Mouse (Mus musculus): ENCODE data around the gene Dusp28. TPM values are rescaled to one million over a fixed set of nuclear protein-coding genes. Genes with fewer than 3 reads are reported as not detected.

The Dusp28 gene
- polyA plus RNA-seq, 1 experiment from 2014 or later = 15.1 TPM

DNA sequence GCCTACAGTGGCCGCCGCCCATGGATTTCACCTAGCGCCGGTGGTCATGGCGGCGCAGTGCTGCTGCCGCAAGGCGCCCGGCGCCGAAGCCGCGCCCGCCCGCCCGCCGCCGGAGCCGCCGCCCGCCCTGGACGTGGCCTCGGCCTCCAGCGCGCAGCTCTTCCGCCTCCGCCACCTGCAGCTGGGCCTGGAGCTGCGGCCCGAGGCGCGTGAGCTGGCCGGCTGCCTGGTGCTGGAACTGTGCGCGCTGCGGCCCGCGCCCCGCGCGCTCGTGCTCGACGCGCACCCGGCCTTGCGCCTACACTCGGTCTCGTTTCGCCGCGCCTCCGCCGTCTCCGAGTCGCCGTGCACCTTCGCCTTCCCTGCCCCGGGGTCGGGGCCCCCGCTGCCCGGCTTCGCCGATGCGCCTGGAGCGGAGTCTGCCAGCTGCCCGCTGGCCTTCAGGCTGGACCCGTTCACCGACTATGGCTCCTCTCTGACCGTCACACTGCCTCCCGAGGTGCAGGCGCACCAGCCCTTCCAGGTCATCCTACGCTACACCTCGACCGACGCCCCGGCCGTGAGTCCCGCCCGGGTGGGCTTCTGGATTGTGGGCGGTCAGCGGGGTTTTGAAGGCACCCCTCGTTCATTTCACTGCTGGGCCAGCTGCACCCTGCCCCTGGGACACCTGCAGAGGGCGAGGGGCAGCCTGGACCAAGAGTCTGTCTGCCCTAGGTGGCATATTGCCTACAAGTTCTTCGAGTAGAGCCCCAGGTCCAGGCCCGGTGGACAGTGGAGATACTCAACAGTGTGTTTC, 4.3 kb downstream of the Dusp28 start:
- peak; percentile 61 for ATAC-seq (ENCODE audit: low FRiP score)
- Histone ChIP-seq H3K9ac (peak overlapping the region; percentile 95), H3K36me3 (replicated peaks) (peaks cover 24% of the 10 kb centered on the region), H3K4me3 (replicated peaks) (peak overlapping the region; percentile 87), H3K9me3 (no peaks in the 10 kb centered on the region), H3K4me1 (peaks cover 47% of the 10 kb centered on the region), H3K27me3 (peaks cover 10% of the 10 kb centered on the region), H3K4me2 (peak overlapping the region; percentile 96), H3K27ac (peak overlapping the region; percentile 91)
- WGBS = under 1% methylated on average over 57 of the region's 85 CpGs

- Histone ChIP-seq H3K36me3 (replicated peaks) (peaks cover 30% of the 10 kb centered on the region), H3K27me3 (peaks cover 10% of the 10 kb centered on the region), H3K4me2 (peak overlapping the region; percentile 96), H3K27ac (peak overlapping the region; percentile 91), H3K4me1 (peaks cover 43% of the 10 kb centered on the region), H3K4me3 (replicated peaks) (peak overlapping the region; percentile 87), H3K9ac (peak overlapping the region; percentile 95), H3K9me3 (no peaks in the 10 kb centered on the region)
- 40% methylated on average over 8 of the region's 8 CpGs for WGBS
- no peak for ATAC-seq (ENCODE audit: low FRiP score)
These were observed 4.9 kb downstream of the Dusp28 start for GRCm38 (mm10) chr1:92911721-92912138.

DNA sequence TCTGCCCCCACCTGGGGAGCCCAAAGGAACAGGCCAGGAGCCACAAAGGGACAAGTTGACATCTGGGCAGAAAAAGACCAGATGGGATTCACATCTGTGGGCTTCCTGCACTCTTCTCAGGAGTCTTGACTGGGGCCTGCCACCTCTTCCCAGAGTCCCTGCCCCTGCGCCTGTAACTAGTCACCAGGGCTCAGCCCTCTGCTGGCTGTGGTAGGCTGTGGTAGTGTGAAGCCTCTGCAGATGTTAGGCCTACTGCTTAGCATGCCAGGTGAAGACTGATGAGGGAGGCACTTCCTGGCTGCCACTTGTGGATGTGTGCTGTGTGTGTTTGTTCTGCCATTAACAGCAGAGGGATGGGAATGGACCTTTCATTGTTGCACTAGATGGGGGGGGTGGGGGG, 5.5 kb downstream of the Dusp28 start:
- H3K27ac ChIP-seq = no peak overlapping the region
- ATAC-seq (ENCODE audit: low FRiP score) = no peak
- peak overlapping the region; percentile 95 for H3K9ac ChIP-seq

GRCm38 (mm10) chr1:92914239-92914638, 7.5 kb downstream of the Dusp28 start:
- Histone ChIP-seq H3K4me1 (peaks cover 33% of the 10 kb centered on the region), H3K4me2 (no peak overlapping the region), H3K27ac (no peak overlapping the region), H3K27me3 (peaks cover 3% of the 10 kb centered on the region; the same call in 1 of the 2 replicates), H3K9me3 (no peaks in the 10 kb centered on the region), H3K9ac (no peak overlapping the region), H3K4me3 (replicated peaks) (no peak overlapping the region), H3K36me3 (replicated peaks) (peaks cover 56% of the 10 kb centered on the region)
- 86% methylated on average over 4 of the region's 4 CpGs for WGBS
- no peak for ATAC-seq (ENCODE audit: low FRiP score)

More for the DNA sequence above, 5.5 kb downstream of the Dusp28 start:
- H3K27me3 ChIP-seq = peaks cover 10% of the 10 kb centered on the region
- H3K4me1 ChIP-seq = peaks cover 40% of the 10 kb centered on the region
- no peaks in the 10 kb centered on the region for H3K9me3 ChIP-seq
- peak overlapping the region; percentile 96 for H3K4me2 ChIP-seq
- H3K4me3 ChIP-seq (replicated peaks) = peak overlapping the region; percentile 87
- H3K36me3 ChIP-seq (replicated peaks) = peaks cover 36% of the 10 kb centered on the region
- WGBS = 64% methylated on average over 1 of the region's 1 CpGs

GRCm38 (mm10) chr1:92914993-92915392, 8.2 kb downstream of the Dusp28 start:
- Histone ChIP-seq H3K36me3 (replicated peaks) (peaks cover 63% of the 10 kb centered on the region), H3K27me3 (no peaks in the 10 kb centered on the region), H3K9me3 (no peaks in the 10 kb centered on the region), H3K27ac (no peak overlapping the region), H3K9ac (no peak overlapping the region), H3K4me2 (no peak overlapping the region), H3K4me1 (peaks cover 27% of the 10 kb centered on the region), H3K4me3 (replicated peaks) (no peak overlapping the region)
- WGBS = 93% methylated on average over 11 of the region's 11 CpGs
- no peak for ATAC-seq (ENCODE audit: low FRiP score)

- H3K36me3 ChIP-seq (replicated peaks) = peaks cover 72% of the 10 kb centered on the region
These were observed 9.9 kb downstream of the Dusp28 start for GRCm38 (mm10) chr1:92916725-92917124.

GRCm38 (mm10) chr1:92919151-92919550, 12.4 kb downstream of the Dusp28 start:
- no peaks in the 10 kb centered on the region for H3K9me3 ChIP-seq
- no peak overlapping the region for H3K4me2 ChIP-seq
- ATAC-seq (ENCODE audit: low FRiP score) = no peak
- WGBS = 97% methylated on average over 11 of the region's 11 CpGs
- H3K27me3 ChIP-seq = peaks cover 5% of the 10 kb centered on the region; the same call in 1 of the 2 replicates
- peaks cover 67% of the 10 kb centered on the region for H3K36me3 ChIP-seq (replicated peaks)
- no peak overlapping the region for H3K9ac ChIP-seq
- H3K4me1 ChIP-seq = no peaks in the 10 kb centered on the region
- no peak overlapping the region for H3K4me3 ChIP-seq (replicated peaks)
- H3K27ac ChIP-seq = no peak overlapping the region

More at GRCm38 (mm10) chr1:92916725-92917124, 9.9 kb downstream of the Dusp28 start:
- 96% methylated on average over 9 of the region's 9 CpGs for WGBS
- Histone ChIP-seq H3K9ac (no peak overlapping the region), H3K27ac (no peak overlapping the region), H3K4me1 (peaks cover 16% of the 10 kb centered on the region), H3K4me3 (replicated peaks) (no peak overlapping the region), H3K9me3 (no peaks in the 10 kb centered on the region), H3K27me3 (no peaks in the 10 kb centered on the region), H3K4me2 (no peak overlapping the region)
- ATAC-seq (ENCODE audit: low FRiP score) = no peak

- H3K4me3 ChIP-seq (replicated peaks) = no peak overlapping the region
- 88% methylated on average over 12 of the region's 12 CpGs for WGBS
- H3K36me3 ChIP-seq (replicated peaks) = peaks cover 61% of the 10 kb centered on the region
- no peak overlapping the region for H3K4me2 ChIP-seq
- peaks cover 5% of the 10 kb centered on the region for H3K27me3 ChIP-seq
- ATAC-seq (ENCODE audit: low FRiP score) = no peak
- H3K4me1 ChIP-seq = no peaks in the 10 kb centered on the region
- H3K9me3 ChIP-seq = no peaks in the 10 kb centered on the region
- H3K27ac ChIP-seq = no peak overlapping the region
- H3K9ac ChIP-seq = no peak overlapping the region
These were observed 13.0 kb downstream of the Dusp28 start for GRCm38 (mm10) chr1:92919775-92920174.

GRCm38 (mm10) chr1:92920474-92921200, 13.9 kb downstream of the Dusp28 start:
- H3K27ac ChIP-seq = no peak overlapping the region
- no peak overlapping the region for H3K4me2 ChIP-seq
- H3K9ac ChIP-seq = no peak overlapping the region
- H3K4me3 ChIP-seq (replicated peaks) = no peak overlapping the region
- no peaks in the 10 kb centered on the region for H3K4me1 ChIP-seq
- peaks cover 52% of the 10 kb centered on the region for H3K36me3 ChIP-seq (replicated peaks)
- H3K27me3 ChIP-seq = peaks cover 5% of the 10 kb centered on the region
- ATAC-seq (ENCODE audit: low FRiP score) = no peak
- no peaks in the 10 kb centered on the region for H3K9me3 ChIP-seq
- WGBS = 91% methylated on average over 7 of the region's 7 CpGs

DNA sequence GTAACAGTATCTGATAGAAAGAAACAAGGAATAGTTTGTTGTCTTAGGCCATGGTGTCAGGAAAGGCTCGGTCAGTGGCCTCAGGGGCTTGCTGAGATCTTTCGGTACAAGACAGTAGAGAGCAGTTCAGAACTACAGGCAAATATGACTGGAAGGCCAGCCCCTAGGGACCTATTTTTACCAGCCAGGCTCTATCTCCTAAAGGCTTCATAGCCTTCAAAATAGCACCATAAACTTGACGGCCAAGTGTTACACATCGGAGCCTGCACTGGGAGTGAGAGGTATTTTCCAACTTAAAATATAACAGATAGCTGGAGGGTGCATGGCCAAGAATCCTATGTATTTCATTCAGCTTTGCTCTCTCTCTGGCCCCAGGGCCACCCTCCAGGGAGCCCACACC, 14.7 kb downstream of the Dusp28 start:
- Histone ChIP-seq H3K9me3 (no peaks in the 10 kb centered on the region), H3K27me3 (peaks cover 5% of the 10 kb centered on the region), H3K4me3 (replicated peaks) (no peak overlapping the region), H3K4me1 (no peaks in the 10 kb centered on the region), H3K9ac (no peak overlapping the region), H3K4me2 (no peak overlapping the region), H3K27ac (no peak overlapping the region), H3K36me3 (replicated peaks) (peaks cover 44% of the 10 kb centered on the region)
- ATAC-seq (ENCODE audit: low FRiP score) = no peak
- 97% methylated on average over 4 of the region's 4 CpGs for WGBS

GRCm38 (mm10) chr1:92930171-92930706, 23.5 kb downstream of the Dusp28 start:
- peaks cover 10% of the 10 kb centered on the region; the same call in 1 of the 2 replicates for H3K27me3 ChIP-seq
- peaks cover 12% of the 10 kb centered on the region for H3K4me1 ChIP-seq
- H3K27ac ChIP-seq = no peak overlapping the region
- H3K9ac ChIP-seq = no peak overlapping the region
- no peak for ATAC-seq (ENCODE audit: low FRiP score)
- H3K4me2 ChIP-seq = no peak overlapping the region
- no peaks in the 10 kb centered on the region for H3K36me3 ChIP-seq (replicated peaks)
- no peak overlapping the region for H3K4me3 ChIP-seq (replicated peaks)
- no peaks in the 10 kb centered on the region for H3K9me3 ChIP-seq
- WGBS = 23% methylated on average over 1 of the region's 1 CpGs

DNA sequence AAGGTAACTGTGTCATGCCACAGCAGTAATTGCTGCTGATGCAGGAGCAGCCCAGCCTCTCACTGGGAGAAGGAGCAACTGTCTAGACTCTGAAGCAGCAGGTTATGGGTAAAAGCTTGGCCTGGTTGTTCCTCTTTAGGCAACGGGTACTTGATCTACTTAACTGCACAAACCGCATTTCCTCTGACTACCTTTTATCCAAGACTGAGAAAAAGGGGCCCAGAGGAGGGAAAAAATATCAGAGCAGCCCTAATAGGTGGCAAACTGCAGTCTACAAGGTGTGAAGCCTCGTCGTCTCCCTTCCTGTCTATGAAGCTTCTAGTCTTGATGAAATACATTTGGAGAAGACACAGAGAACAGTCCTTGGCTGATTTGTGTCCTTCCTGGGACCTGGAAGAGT, 26.8 kb downstream of the Dusp28 start:
- Histone ChIP-seq H3K4me2 (peak overlapping the region; percentile 83), H3K9ac (peak overlapping the region; percentile 82), H3K4me1 (peaks cover 34% of the 10 kb centered on the region), H3K27ac (peak overlapping the region; percentile 97), H3K4me3 (replicated peaks) (peak overlapping the region; percentile 77), H3K27me3 (peaks cover 5% of the 10 kb centered on the region; the same call in 1 of the 2 replicates), H3K9me3 (no peaks in the 10 kb centered on the region), H3K36me3 (replicated peaks) (peaks cover 11% of the 10 kb centered on the region)
- 82% methylated on average over 4 of the region's 4 CpGs for WGBS
- no peak for ATAC-seq (ENCODE audit: low FRiP score)

Data from forebrain, embryonic 12.5 days (tissue).